Mouse (Mus musculus) myocyte (in vitro differentiated cells): ENCODE measurements around the gene Stmnd1.

ENCODE experiments used
- MAX ChIP-seq: IDR thresholded peaks from one replicate; pipeline ENCODE4 v1.6.1; 2011; ENCODE audit warnings: low read depth, mild to moderate bottlenecking, control low read depth
- MYOD1 ChIP-seq, 3 experiments: IDR thresholded peaks; one replicate each; pipeline ENCODE4 v1.6.1; 2011; ENCODE audit warnings: control low read depth in 2 of 3, low read depth in 2 of 3, mild to moderate bottlenecking in 2 of 3, moderate library complexity in 1 of 3; ENCODE audit not compliant: insufficient read length in 2 of 3, control insufficient read depth in 1 of 3
- MYOG ChIP-seq, 3 experiments: IDR thresholded peaks; one replicate each; pipeline ENCODE4 v1.6.1; 2011; ENCODE audit warnings: control low read depth in 2 of 3, low read depth in 2 of 3, mild to moderate bottlenecking in 2 of 3; ENCODE audit not compliant: insufficient read length in 2 of 3, control insufficient read depth in 1 of 3, insufficient read depth in 1 of 3
- POLR2A ChIP-seq: IDR thresholded peaks from one replicate; pipeline ENCODE4 v1.6.1; 2011; ENCODE audit warnings: low read depth, mild to moderate bottlenecking, control low read depth, moderate library complexity; ENCODE audit not compliant: insufficient read length
- POLR2AphosphoS2 ChIP-seq: IDR thresholded peaks from one replicate; pipeline ENCODE4 v1.6.1; 2011; ENCODE audit warnings: low read depth, control low read depth; ENCODE audit not compliant: insufficient read length
- REST ChIP-seq: IDR thresholded peaks from one replicate; pipeline ENCODE4 v1.6.1; 2011; ENCODE audit warnings: mild to moderate bottlenecking, control low read depth, moderate library complexity; ENCODE audit not compliant: insufficient read depth, insufficient read length
- TCF12 ChIP-seq: IDR thresholded peaks from one replicate; pipeline ENCODE4 v1.6.1; 2011; ENCODE audit warnings: mild to moderate bottlenecking, control low read depth; ENCODE audit not compliant: poor library complexity, insufficient read depth, severe bottlenecking

- TF ChIP-seq TCF12, result no peak
- no peak for TF ChIP-seq MAX
- no peak for TF ChIP-seq REST
- no peak for TF ChIP-seq POLR2A
- no peak for TF ChIP-seq MYOG (IDR thresholded peaks at IDR 0.05; ENCODE audit: control insufficient read depth in 1 of 3, insufficient read depth in 1 of 3, insufficient read length in 2 of 3, low read depth in 2 of 3)
- TF ChIP-seq MYOD1 (IDR thresholded peaks at IDR 0.05; ENCODE audit: control insufficient read depth in 1 of 3, insufficient read length in 2 of 3, low read depth in 2 of 3), result no peak
- no peak for TF ChIP-seq POLR2AphosphoS2
Measured at GRCm38 (mm10) chr13:46339954-46340353, 66.4 kb downstream of the Stmnd1 start.
